Mouse (Mus musculus) cerebellum, adult 2 months (tissue): ENCODE measurements at regions not wholly inside any gene's neighbourhood (a gene's known extent, or its start where the extent isn't known, plus 50 kb on each side); places are given as distances from the start of the nearest gene placed in this dataset.

Experiments
- CTCF ChIP-seq: fragments of 200-500 bp; IDR thresholded peaks from 2 replicates; pipeline ENCODE4 v1.5.1; 2011; ENCODE audit warnings: low read depth, mild to moderate bottlenecking, control low read depth, low read length, moderate library complexity, borderline replicate concordance; ENCODE audit not compliant: insufficient read depth
- POLR2A ChIP-seq: fragments of 200-500 bp; IDR thresholded peaks from 2 replicates; pipeline ENCODE4 v1.6.1; 2011; ENCODE audit warnings: low read length, control low read depth, borderline replicate concordance; ENCODE audit not compliant: insufficient read depth

DNA sequence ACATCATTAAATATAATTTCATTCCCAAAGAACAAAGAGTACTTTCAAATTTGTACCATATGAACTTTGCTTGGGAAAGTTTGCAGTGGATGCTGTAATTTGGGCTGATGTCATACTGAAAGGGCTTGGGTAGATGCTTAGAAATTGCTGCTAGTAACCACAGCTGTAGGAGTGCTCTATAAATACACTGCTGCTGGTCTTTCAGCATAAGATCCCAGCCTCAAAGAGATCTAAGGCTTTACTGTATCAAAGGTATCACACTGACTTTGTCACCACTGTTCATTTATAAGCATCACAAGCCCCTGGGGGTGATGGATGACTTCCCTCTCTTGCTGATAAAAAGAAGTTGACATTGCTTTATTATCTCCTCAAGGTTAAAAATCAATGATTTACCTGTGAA lies 497.2 kb downstream of the Pla2g4a start:
- TF ChIP-seq CTCF (no peak), POLR2A (no peak)
